Mouse (Mus musculus) hindbrain, postnatal 0 days (tissue): ENCODE measurements around the gene Olfr93. TPM values are rescaled to one million over a fixed set of nuclear protein-coding genes. Genes with fewer than 3 reads are reported as not detected.
A peak's percentile ranks its signal among the peaks of the same experiment; 100 is the strongest.

Source experiments
- ATAC-seq: fragments of 200-750 bp; cut with Nextera tagmentation; 2 replicates; pipeline ENCODE4 v1.8.0; 2017; ENCODE audit warnings: mild to moderate bottlenecking, moderate TSS enrichment, moderate library complexity
- DNase-seq: peaks from one replicate; pipeline ENCODE4 v3.0.0-alpha.2; 2015; ENCODE audit warnings: low spot score
- H3K27ac ChIP-seq: fragments of 300-500 bp; sonication (generic); 2 replicates; pipeline ENCODE4 v1.5.1; 2014; ENCODE audit warnings: mild to moderate bottlenecking
- H3K27me3 ChIP-seq: fragments of 300-500 bp; sonication (generic); 2 replicates; pipeline ENCODE4 v1.6.1; 2014; ENCODE audit warnings: low read length, mixed read lengths; ENCODE audit not compliant: insufficient read depth
- H3K36me3 ChIP-seq: fragments of 300-500 bp; sonication (generic); 2 replicates; pipeline ENCODE4 v1.6.1; 2014; ENCODE audit warnings: low read length, mixed read lengths; ENCODE audit not compliant: insufficient read depth
- H3K4me1 ChIP-seq: fragments of 300-500 bp; sonication (generic); 2 replicates; pipeline ENCODE4 v1.6.1; 2014; ENCODE audit warnings: antibody characterized with exemption, low read length, mixed read lengths; ENCODE audit not compliant: insufficient read depth
- H3K4me2 ChIP-seq: fragments of 300-500 bp; sonication (generic); 2 replicates; pipeline ENCODE4 v1.6.1; 2014; ENCODE audit warnings: low read depth, mild to moderate bottlenecking, low read length, moderate library complexity, mixed read lengths
- H3K4me3 ChIP-seq: fragments of 300-500 bp; sonication (generic); 2 replicates; pipeline ENCODE4 v1.5.1; 2014; ENCODE audit warnings: low read length
- H3K9ac ChIP-seq: fragments of 300-500 bp; sonication (generic); replicated peaks from 2 replicates; pipeline ENCODE4 v1.6.1; 2014; ENCODE audit warnings: mild to moderate bottlenecking, low read length, moderate library complexity, mixed read lengths
- H3K9me3 ChIP-seq: fragments of 300-500 bp; sonication (generic); 2 replicates; pipeline ENCODE4 v1.6.1; 2016; ENCODE audit warnings: low read length, mixed read lengths
- CTCF ChIP-seq: IDR thresholded peaks from 2 replicates; pipeline ENCODE4 v1.5.1; 2016; ENCODE audit warnings: antibody characterized with exemption, control low read depth, low read depth
- WGBS: fragments of 180-500 bp; shearing (Covaris S2); extraction: QIAGEN DNeasy Blood & Tissue Kit; methylation state at CpG from one replicate; pipeline ENCODE4 v1.1.7; 2014; 5-methylcytosine and 5-hydroxymethylcytosine counted together
- polyA plus RNA-seq: library from polyadenylated mRNA; unstranded; fragments of >200 nt; fragmentation: Nextera tagmentation; extraction: Ambion mirVana; gene quantifications from 2 replicates; pipeline ENCODE4 v1.2.1, GENCODE M21; 2015
- total RNA-seq: library from RNA; depleted of rRNA; stranded (reverse); fragments of >200 nt; gene quantifications from 2 replicates; pipeline ENCODE4 v1.2.3, GENCODE M21; 2014; rRNA removed

The Olfr93 gene
- total RNA-seq: not detected in 2 replicates
- polyA plus RNA-seq: not detected in 2 replicates

DNA sequence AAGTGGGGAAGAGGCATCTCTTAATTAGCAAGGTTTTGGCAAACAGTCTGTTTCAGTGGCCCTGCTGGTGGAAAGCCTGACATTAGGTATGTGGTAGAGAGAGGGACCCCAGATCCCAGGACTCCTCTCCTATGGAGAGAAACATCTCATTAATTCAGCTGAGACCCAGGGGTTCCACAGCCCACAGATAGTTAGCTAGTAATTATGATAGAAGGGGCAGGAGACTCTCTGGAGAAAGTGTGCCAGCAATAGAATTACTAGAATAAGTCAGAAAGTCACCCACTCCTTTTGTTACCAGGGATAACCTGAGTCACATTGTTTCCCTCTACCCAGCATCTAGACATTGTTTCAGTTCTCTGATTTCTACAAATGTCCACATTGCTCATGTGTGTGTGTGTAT is at the start of gene Olfr93:
Gene Olfr93 (minus strand): TSS at position 101 of the 400 bp plus-strand sequence.
- ATAC-seq: no peak
- no peak for TF ChIP-seq CTCF

DNA sequence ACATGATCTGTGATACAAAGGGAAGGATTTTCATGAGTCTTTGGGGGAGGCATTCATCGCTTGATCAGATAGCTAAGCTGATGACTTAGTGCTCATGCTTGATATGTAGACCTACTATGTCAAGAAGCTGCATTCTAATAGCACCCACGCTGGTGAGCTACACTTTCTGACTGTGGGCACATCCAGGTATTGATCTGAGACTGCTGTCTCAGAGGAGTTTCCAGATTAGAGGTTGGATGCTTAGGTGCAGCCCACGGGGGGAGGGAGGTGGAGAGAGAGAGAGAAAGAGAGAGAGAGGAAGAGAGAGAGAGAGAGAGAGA is 42.6 kb upstream of the Olfr93 start:
- Histone ChIP-seq H3K4me1 (no peaks in the 10 kb centered on the region), H3K4me2 (no peak overlapping the region), H3K27me3 (0 out of 2 replicates have a peak, but pooled peaks cover 1% of the 10 kb centered on the region), H3K9ac (no peak overlapping the region), H3K36me3 (no peaks in the 10 kb centered on the region), H3K27ac (no peak overlapping the region), H3K4me3 (no peak overlapping the region), H3K9me3 (no peaks in the 10 kb centered on the region)
- TF ChIP-seq CTCF: no peak
- WGBS: 28% methylated on average over 3 of the region's 3 CpGs
- DNase-seq (no peak), ATAC-seq (peak; percentile 72)

More for the DNA sequence above, at the start of gene Olfr93:
- H3K9me3 ChIP-seq: no peaks in the 10 kb centered on the region
- H3K9ac ChIP-seq: no peak within 1 kb of the TSS
- H3K4me3 ChIP-seq: no peak within 1 kb of the TSS
- no peaks in the 10 kb centered on the region for H3K4me1 ChIP-seq
- no peak within 1 kb of the TSS for H3K27ac ChIP-seq
- no peak within 1 kb of the TSS for H3K4me2 ChIP-seq
- DNase-seq: no peak
- H3K27me3 ChIP-seq: no peaks in the 10 kb centered on the region
- H3K36me3 ChIP-seq: no peaks in the 10 kb centered on the region

DNA sequence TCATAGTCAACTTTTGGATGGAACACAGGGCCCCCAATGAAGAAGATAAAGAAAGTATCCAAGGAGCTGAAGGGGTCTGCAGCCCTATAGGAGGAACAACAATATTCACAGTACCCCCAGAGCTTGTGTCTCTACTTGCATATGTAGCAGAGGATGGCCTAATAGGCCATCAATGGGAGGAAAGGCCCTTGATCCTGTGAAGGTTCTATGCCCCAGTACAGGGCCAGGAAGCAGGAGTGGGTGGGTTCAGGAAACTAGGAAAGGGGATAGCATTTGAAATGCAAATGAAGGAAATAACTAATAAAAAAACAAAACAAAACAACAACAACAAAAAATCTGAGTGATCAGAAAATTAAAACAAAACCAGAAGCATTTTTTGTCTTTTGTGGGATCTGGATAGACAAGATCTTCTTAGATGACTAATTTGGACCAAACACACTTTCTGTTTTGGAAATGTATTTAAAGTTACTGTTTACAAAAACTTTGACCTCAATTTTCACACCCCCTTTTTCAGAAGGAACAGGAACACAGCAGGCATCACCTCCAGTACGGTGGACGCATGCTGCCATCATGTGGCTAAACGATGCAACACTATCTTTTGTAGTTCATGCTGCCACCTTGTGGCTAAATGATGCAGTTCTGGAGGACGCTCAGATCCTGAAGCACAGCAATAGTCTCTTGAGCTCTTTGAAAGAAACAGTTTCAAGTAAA is 42.1 kb upstream of the Olfr93 start:
- Histone ChIP-seq H3K9me3 (no peaks in the 10 kb centered on the region), H3K9ac (no peak overlapping the region), H3K4me2 (no peak overlapping the region), H3K27me3 (0 out of 2 replicates have a peak, but pooled peaks cover 6% of the 10 kb centered on the region), H3K4me1 (no peaks in the 10 kb centered on the region), H3K4me3 (no peak overlapping the region), H3K36me3 (no peaks in the 10 kb centered on the region), H3K27ac (no peak overlapping the region)
- under 1% methylated on average over 4 of the region's 4 CpGs for WGBS
- peak; percentile 100 for TF ChIP-seq CTCF
- DNase-seq (peak; percentile 94), ATAC-seq (peak; percentile 90)

DNA sequence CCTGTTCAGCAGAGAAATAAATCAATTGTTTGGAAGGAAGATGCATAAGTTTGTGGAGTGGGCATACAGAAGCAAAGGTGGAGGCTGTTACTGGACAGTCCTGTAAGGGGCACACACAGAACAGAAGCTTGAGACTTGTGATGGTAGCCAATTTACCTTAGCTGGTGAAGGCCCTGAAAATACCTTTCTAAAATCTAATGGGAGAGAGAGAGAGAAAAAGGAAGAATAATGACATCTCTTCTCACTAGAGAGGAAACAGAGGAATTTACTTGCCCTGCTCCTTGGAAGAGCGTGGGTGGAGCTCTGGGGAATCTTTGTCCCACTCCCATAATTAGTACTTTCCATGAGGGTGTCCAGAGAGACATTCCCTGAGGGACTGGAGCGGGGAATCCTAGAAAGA is 39.6 kb upstream of the Olfr93 start, which contains the start of gene Olfr94:
Gene Olfr94 (minus strand): TSS at position 101 of the 400 bp plus-strand sequence.
- Histone ChIP-seq H3K36me3 (no peaks in the 10 kb centered on the region), H3K4me1 (no peaks in the 10 kb centered on the region), H3K9ac (no peak within 1 kb of the TSS), H3K27ac (no peak within 1 kb of the TSS), H3K4me2 (no peak within 1 kb of the TSS), H3K4me3 (no peak within 1 kb of the TSS), H3K9me3 (no peaks in the 10 kb centered on the region), H3K27me3 (0 out of 2 replicates have a peak, but pooled peaks cover 9% of the 10 kb centered on the region)
- 73% methylated on average over 2 of the region's 2 CpGs for WGBS
- no peak for TF ChIP-seq CTCF
- no peak for DNase-seq
- ATAC-seq: no peak

DNA sequence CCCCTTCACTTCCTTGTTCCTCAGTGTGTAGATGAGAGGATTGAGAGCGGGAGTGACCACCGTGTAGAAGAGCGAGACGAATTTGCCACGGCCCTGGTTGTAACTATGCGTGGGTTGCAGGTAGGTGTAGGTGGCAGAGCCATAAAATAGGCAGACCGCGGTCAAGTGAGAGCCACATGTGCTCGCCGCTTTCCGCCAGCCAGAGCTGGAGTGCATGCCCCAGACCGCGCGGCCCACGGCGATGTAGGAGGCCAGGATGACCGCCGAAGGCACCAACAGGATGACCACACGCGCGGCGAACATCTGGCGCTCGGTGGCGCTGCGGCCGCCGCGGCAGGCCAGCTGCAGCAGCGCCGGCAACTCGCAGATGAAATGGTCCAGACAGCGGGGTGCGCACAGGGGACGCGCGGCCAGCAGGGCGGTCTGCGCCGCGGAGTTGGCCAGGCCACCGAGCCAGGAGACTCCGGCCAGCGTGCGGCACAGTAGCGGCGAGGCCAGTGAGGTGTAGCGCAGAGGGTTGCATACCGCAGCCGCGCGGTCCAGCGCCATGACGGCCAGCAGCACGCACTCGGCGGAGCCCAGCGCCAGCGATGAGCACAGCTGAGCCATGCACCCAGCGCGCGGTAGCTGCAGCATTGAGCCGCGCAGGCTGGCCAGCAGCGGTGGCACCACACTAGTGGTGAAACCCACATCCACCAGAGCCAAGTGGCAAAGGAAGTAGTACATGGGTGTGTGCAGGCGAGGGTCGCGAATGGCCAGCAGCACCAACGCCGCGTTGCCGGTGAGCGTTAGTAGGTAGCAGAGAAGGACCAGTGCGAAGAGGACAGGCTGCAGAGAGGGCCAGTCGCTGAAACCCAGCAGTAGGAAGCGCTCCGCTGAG is 35.8 kb upstream of the Olfr93 start:
- peak; percentile 93 for ATAC-seq

DNA sequence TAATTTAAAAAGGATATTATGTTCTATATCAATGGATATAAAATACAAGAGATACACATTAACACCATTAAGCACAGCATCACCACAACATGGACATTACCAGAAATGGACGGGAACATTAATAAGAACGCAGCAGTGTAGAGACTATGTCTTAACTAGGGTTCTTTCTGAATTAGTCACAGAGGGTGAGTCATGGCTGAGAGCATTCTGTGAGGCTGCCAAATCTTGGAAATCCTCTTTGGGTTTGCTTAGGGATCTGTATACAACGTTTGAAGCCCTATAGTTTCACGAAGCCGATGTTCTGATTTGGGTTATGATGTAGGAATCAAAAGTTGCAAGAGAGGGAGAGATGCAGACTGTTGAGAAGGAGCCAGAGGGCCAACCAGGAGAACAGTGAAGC is 33.5 kb upstream of the Olfr93 start:
- DNase-seq (no peak), ATAC-seq (no peak)
- Histone ChIP-seq H3K4me2 (no peak overlapping the region), H3K9ac (no peak overlapping the region), H3K9me3 (no peaks in the 10 kb centered on the region), H3K4me3 (no peak overlapping the region), H3K27ac (no peak overlapping the region), H3K27me3 (0 out of 2 replicates have a peak, but pooled peaks cover 9% of the 10 kb centered on the region), H3K36me3 (no peaks in the 10 kb centered on the region), H3K4me1 (no peaks in the 10 kb centered on the region)
- WGBS: 92% methylated on average over 5 of the region's 5 CpGs
- no peak for TF ChIP-seq CTCF

More for the DNA sequence above, 35.8 kb upstream of the Olfr93 start:
- Histone ChIP-seq H3K27me3 (0 out of 2 replicates have a peak, but pooled peaks cover 9% of the 10 kb centered on the region), H3K9me3 (no peaks in the 10 kb centered on the region), H3K4me3 (peak overlapping the region; percentile 55), H3K4me1 (no peaks in the 10 kb centered on the region), H3K36me3 (no peaks in the 10 kb centered on the region), H3K27ac (peak overlapping the region; percentile 81), H3K4me2 (peak overlapping the region; percentile 85), H3K9ac (peak overlapping the region; percentile 63)
- WGBS: 1% methylated on average over 75 of the region's 77 CpGs
- peak; percentile 62 for DNase-seq
- no peak; the same call in 1 of the 2 replicates for TF ChIP-seq CTCF
